Mouse (Mus musculus) v-Abl transformed pro-B cells (cell line): ENCODE results near the gene Gpn2.

ENCODE experiments used
- in situ Hi-C, 2 experiments: fragments of 400-800 bp; cut with MboI; formaldehyde crosslinking; loops; one replicate each; pipeline ENCODE4 v1.15.1; 2025; ENCODE audit not compliant: unreplicated experiment in 2 of 2

Gene Gpn2

DNA sequence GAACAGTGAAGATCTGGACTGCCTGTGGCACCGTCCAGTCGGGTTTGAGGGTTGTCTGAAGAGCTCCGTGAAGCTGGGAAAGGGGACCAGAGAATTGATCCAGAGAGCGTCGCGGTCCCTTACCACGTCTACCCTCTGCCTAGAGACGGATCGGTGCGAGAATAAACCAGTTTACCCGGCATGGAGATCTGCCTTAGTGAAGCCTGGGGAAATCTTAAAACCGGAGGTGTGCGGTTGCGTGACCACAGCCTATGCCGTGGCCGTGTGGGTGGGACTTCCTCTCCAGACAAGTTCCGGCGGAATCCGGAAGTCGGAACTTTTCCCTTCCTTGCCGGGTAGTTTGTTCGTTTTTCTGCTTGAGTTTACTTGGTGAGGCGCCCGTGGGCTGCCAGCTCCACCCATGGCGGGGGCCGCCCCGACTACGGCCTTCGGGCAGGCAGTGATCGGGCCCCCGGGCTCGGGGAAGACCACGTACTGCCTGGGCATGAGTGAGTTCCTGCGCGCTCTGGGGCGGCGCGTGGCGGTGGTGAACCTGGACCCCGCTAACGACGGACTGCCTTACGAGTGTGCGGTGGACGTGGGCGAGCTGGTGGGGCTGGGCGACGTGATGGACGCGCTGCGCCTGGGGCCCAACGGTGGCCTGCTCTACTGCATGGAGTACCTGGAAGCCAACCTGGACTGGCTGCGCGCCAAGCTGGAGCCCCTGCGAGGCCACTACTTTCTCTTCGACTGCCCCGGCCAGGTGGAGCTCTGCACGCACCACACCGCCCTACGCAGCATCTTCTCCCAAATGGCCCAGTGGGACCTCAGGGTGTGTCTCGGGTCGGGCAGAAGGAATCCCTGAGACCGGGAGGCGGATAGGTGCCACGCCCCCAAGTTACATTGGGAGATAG is at the start of gene Gpn2:
Gene Gpn2 (plus strand): TSS at position 304 of the 893 bp plus-strand sequence.
- in situ Hi-C loops = no loop called here

DNA sequence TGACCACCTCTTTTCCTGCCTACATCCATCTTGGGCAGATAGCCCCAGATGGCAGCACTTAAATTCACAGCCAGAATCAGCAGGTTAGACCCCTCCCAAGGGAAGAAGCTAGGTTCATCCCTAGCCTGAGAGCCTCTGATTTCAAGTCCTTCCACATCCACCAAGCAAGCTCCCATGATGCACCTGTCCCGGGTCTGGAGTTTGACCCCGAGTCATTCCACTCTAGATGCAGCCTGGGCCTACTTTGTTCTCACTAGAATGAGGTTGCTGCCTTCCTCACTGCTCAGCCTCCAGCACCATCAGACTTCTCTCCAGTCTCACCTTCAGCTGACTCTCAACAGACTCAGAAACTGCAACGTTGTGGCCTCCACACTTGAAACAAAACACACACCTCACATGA is 48.1 kb upstream of the Gpn2 start:
- in situ Hi-C loops = no loop called here

DNA sequence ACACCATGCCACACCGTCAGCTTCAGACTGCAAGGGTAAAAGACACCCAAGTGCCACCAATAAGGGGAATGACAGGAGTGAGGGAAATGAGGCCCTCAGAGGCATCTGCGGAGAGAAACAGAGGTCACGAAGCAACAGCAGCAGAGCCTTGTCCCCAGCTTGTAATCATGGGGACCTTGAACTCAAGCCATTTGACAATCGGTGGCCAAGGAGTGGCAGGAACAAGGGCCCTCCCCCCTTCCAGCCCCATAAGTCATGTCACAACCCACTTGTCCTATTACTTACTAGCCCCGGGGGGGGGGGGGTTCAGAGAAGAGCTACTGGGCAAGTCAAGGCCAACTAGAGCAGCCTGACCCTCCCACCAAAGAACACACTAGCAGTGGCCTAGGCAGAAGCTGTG is 47.5 kb upstream of the Gpn2 start:
- in situ Hi-C loops = no loop called here

DNA sequence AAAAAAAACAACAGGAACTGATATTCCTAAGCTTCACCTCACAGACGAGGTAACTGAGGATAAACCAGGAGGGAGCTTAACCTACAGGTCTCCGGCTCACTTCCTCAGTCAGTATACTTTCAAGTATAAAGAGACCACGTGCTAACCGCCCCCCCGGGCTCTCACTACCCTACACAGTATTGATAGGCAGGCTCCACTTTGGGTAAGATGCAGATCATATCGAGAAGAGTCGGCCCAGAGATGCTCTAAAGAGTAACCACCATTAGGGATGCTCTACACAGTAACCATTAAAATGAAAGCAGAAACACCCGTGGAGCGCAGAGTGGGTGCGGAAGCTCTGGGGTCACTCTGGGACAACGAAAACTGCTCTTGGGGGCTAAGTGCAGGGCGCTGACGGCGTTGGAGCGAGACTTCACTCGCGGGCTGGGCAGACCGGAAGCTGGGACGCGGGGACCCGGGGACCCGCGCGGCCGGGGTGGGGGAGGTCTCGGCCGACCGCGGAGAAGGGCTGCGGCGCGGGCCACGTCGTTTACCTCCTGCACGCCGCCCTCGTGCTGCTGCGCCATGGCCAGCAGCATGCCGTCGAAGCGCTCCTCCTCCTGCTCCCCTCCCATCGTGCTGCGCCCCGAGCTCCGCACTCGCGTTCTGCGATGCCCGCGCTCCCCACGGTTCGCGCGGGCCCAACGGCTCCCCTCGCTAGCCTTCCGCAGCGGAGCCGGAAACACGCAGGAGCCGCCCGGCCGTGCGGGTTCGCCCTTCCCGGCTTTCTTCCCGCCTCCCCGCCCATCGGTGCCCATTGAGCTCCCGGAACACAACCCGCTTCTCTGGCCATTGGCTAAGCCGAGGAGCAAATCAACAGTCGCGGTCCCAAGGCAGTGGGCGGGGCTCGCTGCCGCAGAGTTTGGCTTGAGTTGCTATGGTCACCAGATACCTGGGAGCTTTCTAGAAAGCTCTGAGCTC is 38.6 kb upstream of the Gpn2 start, which contains the start of gene Nudc:
Gene Nudc (minus strand): TSS at position 725 of the 960 bp plus-strand sequence.
- in situ Hi-C loops = no loop called here

DNA sequence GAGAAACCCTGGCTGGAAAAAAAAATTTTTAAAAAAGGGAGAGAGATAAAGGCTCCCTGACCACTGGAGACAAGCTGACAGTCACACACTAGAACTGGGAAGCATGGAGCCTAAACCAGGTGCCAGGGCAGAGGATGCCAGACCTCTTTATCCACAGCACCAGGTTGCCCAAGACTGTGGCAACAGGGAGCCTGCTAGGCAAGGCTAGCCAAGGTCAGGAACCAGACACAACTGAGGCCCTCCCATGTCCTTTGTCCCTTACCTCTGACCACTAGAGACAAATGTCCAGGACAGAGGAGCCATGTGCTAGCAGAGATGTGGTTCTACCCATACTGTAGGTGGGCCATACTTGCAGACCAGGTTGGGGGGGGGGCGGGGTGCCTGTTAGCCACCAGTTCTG is 32.1 kb upstream of the Gpn2 start:
- in situ Hi-C loops = no loop called here

DNA sequence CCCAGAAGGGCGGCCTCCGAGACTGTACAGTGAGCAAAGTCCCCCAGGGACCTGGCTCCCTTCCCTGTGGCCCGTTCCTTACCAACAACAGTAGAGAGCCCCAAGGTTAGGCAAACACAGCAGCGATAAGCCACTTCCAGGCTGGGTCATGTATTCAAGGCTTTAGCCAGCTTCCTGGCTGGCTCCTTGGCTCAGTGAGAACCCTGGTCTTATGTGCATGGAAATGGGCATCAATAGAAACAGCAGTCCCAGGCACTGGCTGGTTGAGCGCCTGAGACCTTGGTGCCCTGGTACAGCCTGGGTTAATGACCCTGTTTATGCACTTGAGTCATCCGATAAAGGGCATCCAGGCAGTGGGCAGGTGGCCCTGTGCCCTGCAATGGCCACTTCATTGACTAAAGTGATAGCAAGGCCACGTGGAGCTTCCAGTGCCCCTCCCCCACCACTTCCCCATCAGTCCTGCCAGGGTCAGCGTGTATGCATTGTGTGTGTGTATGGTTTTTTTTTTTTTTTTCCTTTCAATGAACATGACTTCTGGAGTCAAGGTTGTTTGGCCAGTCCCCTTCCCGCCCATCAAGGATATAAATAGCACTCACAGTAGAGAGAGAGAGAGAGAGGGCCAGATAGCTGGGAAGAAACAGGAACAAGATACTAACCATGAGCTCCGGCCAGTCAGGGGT is 31.3 kb upstream of the Gpn2 start, which contains the start of gene Nr0b2:
Gene Nr0b2 (plus strand): TSS at position 609 of the 680 bp plus-strand sequence.
- in situ Hi-C loops = no loop called here

DNA sequence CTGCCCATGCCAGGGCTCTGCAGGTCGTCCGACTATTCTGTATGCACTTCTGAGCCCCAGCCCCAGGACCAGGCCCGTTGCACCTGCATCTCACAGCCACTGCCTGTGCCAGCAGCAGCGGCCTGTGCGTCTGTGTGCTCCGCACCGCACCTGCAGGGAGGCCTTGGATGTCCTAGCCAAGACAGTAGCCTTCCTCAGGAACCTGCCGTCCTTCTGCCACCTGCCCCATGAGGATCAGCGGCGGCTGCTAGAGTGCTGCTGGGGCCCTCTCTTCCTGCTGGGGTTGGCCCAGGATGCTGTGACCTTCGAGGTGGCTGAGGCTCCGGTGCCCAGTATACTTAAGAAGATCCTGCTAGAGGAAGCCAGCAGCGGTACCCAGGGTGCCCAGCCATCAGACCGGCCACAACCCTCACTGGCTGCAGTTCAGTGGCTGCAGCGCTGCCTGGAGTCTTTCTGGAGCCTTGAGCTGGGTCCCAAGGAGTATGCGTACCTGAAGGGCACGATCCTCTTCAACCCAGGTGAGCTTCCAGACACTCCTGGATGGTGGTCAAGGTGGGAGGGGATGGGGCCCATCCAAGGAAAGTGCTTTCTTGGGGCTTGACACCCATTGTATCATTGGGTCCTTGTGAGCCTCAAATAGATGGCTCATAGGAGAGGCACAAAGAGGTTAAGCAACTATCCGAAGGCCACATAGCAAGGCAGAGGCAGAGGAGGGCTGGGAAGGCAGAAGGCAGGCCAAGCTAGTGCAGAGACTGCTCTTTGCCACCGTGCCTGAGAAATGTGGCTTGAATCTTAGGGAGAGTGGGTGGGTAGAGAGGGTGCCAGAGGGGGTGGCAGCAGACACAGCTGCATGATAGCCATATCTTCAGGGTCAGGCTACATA is 30.5 kb upstream of the Gpn2 start:
- in situ Hi-C loops = no loop called here

DNA sequence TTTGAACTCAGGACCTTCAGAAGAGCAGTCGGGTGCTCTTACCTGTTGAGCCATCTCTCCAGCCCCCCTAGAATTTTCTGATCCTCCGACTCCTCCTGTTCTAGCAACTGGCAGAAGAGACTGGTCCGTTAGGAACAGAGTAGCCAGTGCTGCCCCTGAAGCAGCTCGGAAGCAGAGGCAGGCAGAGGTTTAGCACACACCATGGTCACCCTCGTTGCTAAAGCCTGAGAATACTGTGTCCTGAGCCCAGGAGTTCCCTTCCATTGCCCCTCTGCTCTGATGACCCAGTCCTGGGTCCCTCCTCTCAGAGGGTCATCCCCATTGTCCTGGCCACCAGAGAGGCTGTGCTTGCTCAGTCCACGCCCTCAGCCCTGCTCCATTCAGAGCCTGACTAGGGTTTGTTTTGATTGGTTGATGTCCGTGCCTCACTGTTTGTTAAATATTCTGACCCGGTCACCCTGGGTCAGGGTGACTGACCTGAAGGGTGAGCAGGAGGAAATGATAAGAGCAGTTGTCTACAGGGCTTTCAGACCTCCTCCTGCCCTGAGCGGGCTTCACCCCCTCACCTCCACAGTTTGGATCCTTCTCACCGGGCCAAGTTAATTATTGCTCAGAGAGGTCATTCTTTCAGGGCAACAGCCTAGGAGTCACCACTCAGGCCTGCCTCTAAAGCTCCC is 27.0 kb upstream of the Gpn2 start:
- in situ Hi-C loops = no loop called here

DNA sequence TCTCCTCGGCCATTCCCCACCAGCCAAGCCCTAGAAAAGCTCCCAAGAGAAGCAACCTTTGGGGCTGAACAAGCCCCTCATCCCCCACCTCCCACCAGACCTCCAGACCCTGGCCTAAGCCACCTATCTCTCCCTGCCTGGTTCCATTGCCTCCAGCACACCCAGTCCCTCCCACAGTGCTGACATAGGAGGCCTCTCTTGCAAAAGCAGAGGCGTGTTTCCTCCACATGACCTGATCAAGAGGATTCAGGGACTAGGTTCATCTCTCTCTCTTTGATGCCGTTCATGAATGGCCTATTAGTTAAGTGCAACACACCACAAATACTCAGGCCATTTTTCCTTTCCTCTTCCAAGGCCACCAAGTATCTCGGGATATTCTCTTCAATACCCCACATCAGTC is 24.3 kb upstream of the Gpn2 start:
- in situ Hi-C loops = no loop called here

DNA sequence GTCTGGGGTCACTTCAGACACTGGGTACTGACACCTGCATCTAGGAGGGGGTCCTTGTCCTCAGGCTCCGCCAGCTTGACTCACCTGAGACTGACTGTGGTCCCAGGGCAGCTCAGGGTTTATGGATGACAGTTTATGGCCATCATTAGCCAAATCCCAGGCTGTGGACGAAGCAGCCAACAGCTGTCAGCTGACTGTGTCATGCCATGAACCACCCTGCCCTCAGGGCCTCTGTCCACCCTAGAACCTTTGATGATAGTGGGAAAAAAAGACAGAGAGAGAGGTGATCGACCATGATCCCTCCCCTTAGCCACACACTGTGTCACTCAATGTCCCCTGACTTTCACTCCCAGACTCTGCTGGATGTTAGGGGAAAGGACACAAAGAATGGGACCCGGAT is 22.5 kb upstream of the Gpn2 start:
- in situ Hi-C loops = no loop called here

DNA sequence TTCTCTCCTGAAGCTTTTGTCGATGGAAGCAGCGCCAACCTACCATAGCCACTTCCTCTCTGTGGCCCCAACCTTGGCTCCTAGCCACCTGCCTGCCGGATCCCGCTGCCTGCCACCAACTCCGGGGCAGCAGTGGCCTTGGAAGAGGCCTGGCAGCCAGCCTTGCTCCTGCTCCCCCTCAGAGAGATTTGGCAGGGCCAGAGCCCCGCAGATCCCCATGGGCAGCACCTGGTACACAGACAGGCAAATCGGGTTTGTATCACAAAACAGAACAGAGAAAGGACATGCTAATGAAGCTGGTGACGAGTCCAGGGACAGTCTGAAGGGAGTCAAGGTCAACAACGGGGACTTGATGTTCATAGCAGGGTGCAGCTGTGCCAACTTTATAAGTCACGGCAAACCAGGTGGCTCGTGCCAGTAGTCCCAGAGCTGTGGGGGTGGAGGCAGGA is 21.0 kb upstream of the Gpn2 start:
- in situ Hi-C loops = no loop called here

DNA sequence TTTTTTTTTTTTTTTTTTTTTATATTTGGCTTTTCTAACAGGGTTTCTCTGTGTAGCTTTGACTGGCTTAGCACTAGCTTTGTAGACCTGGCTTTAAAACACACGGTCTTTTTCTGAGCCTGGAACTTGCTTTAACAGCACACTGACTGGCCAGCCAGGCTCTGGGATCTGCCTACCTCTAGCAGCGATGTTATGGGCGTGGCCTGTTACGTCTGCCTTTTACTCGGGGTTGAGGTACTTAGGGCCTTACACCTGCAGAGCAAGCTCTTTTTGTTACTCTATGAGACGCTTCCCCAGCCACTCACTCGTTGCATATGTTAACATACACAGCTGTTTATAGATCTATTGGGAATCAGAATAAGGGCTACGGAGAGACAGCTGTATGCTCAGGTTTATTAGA is 16.9 kb upstream of the Gpn2 start:
- in situ Hi-C loops = no loop called here

DNA sequence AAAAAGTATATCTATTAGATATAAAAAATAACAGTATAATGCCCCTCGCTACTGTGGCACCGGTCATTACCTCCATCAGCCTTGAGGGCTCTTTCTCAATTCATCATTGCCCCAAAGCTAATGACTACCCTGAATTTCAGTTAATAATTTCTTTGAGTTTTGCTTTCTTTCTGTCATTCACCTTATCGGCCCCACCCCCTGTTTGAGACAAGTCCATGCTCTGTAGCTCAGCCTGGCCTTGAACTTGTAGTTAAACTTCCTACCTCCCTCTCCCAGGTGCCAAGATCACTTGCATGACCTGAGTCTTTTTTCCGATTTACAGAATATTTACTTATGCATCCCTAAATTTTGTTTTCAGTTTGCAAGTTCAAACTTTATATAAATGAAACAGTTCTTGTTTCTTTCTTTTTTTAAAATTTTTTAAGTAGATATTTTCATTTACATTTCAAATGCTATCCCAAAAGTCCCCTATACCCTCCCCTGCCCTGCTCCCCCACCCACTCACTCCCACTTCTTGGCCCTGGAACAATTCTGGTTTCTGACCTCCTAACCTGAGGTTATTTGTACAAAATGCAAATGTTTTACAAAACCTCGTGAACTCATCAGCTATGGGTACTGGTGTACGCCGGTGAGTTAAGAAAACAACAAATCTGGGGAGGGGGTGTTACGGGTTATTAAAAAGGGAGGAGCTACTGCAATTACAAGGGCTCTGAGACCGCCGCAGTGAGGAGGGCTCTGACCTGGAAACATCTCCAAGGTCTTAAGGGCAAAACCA is 14.7 kb upstream of the Gpn2 start:
- in situ Hi-C loops = no loop called here

DNA sequence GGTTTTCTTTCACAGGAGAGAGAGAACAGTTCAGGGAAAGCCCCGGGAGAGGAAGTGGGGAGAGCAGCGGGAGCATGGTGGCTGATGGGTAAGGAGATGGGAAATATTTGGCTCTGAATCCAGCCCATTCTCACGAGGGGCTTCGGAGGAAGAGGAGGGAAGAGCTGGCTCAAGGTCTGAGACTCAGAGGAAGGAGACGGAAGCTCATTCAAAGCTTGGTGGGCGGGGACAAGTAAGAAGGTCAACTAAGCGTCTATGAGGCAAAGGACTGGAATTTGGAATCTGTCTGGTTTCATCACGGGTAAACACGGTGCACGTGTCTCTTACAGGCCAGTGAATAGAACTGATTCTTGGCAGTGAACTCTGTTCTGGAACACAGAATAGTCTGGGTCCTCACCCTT is 14.1 kb upstream of the Gpn2 start:
- in situ Hi-C loops = no loop called here

DNA sequence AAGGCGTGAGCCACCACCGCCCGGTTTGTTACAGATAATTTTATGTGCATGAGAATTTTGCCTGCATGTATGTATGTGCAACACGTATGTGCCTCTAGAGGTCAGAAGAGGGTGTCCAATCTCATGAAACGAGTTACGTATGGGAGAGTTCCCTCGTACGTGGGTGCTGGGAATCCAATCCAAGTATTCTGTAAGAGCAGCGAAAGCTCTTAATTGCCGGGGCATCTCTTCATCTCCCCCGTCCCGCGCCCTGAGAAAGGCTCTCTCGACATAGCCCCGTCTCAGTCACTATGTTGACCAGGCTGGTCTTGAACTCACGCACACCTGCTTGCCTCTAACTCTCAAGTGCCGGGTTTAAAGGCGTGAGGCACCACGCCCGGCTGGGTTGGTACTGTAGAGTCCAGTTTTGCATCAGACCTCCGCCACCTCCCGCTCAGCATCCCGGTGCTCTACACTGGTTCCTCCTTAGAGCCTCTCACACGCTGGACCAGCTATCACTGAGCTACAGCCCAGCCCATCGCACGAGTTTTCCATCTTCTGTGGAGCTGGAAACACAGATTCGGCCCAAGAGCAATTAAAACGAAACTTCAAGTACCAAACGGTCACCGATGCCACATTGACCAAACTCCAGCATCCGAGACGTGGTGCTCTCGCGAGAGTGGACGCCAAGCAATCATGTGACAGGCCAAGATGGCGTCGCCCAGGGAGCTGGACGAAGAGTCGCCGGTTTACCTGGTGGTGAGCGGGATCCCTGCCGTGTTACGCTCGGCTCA is 9.9 kb upstream of the Gpn2 start, which contains the start of gene Gpatch3:
Gene Gpatch3 (plus strand): TSS at position 676 of the 773 bp plus-strand sequence.
- in situ Hi-C loops = no loop called here

DNA sequence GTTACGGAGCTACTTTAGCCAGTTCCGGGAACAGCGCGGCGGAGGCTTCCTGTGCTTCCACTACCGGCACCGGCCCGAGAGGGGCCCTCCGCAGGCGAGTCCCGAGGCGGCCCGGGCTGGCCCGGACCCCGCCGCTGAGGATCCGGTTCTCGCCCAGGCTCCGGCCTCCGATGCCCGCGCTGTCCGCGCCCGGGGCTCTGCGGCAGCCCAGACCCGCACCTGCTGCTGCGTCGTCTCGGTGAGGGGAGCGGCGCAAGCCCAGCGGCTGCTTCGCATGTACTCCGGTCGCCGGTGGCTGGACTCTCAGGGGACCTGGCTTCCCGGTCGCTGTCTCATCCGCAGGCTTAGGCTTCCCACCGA is 9.3 kb upstream of the Gpn2 start:
- in situ Hi-C loops = no loop called here

DNA sequence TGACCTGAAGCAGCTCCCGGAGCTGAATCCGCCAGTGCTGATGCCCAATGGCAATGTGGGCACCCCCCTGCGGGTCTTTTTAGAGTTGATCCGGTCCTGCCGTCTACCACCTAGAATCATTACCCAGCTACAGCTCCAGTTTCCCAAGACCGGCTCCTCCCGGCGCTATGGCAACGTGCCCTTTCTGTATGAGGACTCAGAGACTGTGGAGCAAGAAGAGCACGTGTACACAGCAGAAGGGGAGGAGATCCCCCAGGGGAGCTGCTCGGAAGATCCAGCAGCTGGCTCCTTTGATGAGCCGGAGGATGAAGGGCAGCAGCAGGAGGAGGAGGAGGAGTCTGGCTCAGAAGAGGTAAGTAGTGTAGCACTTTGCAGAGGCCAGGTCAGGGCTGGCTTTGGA is 6.2 kb upstream of the Gpn2 start:
- in situ Hi-C loops = no loop called here

DNA sequence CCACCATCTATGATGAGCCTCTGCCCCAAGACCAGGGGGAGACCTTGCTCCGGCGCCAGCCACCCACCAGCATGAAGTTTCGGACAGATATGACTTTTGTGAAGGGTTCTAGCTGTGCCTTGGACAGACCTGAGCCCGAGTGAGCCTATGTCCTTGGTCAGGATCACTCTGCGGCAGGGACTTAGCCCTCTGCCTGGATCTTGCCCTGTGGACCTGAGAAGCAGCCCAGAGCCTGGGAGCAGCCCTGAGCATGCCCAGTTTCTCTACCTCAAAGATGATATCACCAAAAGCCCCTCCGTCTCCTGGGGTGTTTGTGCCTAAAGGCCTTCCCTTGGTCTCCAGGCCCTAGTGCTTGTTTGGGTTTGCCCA is 488 bp upstream of the Gpn2 start:
- in situ Hi-C loops = no loop called here
